Mouse (Mus musculus) stomach, postnatal 0 days (tissue): ENCODE data around the gene Abcd2. TPM values are rescaled to one million over a fixed set of nuclear protein-coding genes. Genes with fewer than 3 reads are reported as not detected.

ENCODE experiments used
- ATAC-seq: fragments of 200-750 bp; cut with Nextera tagmentation; 2 replicates; pipeline ENCODE4 v1.8.0; 2017; ENCODE audit not compliant: low FRiP score, low TSS enrichment
- DNase-seq: peaks from one replicate; pipeline ENCODE4 v3.0.0-alpha.2; 2016; ENCODE audit warnings: low spot score
- H3K27ac ChIP-seq: fragments of 300-500 bp; sonication (generic); replicated peaks from 2 replicates; pipeline ENCODE4 v1.5.1; 2014; ENCODE audit warnings: mild to moderate bottlenecking, control low read depth
- H3K27me3 ChIP-seq: fragments of 300-500 bp; sonication (generic); 2 replicates; pipeline ENCODE4 v1.6.1; 2014; ENCODE audit warnings: low read length; ENCODE audit not compliant: control insufficient read depth, insufficient read depth
- H3K36me3 ChIP-seq: fragments of 300-500 bp; sonication (generic); 2 replicates; pipeline ENCODE4 v1.6.1; 2014; ENCODE audit warnings: low read length, mixed read lengths; ENCODE audit not compliant: control insufficient read depth, insufficient read depth
- H3K4me1 ChIP-seq: fragments of 300-500 bp; sonication (generic); replicated peaks from 2 replicates; pipeline ENCODE4 v1.6.1; 2014; ENCODE audit warnings: antibody characterized with exemption; ENCODE audit not compliant: control insufficient read depth, insufficient read depth
- H3K4me2 ChIP-seq: fragments of 300-500 bp; sonication (generic); replicated peaks from 2 replicates; pipeline ENCODE4 v1.6.1; 2014; ENCODE audit warnings: low read depth, mild to moderate bottlenecking, control low read depth, moderate library complexity
- H3K4me3 ChIP-seq: fragments of 300-500 bp; sonication (generic); 2 replicates; pipeline ENCODE4 v1.5.1; 2014; ENCODE audit warnings: low read depth, low read length, control low read depth
- H3K9ac ChIP-seq: fragments of 300-500 bp; sonication (generic); 2 replicates; pipeline ENCODE4 v1.6.1; 2014; ENCODE audit warnings: mild to moderate bottlenecking, low read length, control low read depth, mixed read lengths
- H3K9me3 ChIP-seq: fragments of 300-500 bp; sonication (generic); 2 replicates; pipeline ENCODE4 v1.6.1; 2016; ENCODE audit warnings: low read length; ENCODE audit not compliant: control insufficient read depth
- CTCF ChIP-seq: IDR thresholded peaks from 2 replicates; pipeline ENCODE4 v1.5.1; 2016; ENCODE audit warnings: antibody characterized with exemption, low read depth, mild to moderate bottlenecking, moderate library complexity
- EP300 ChIP-seq: optimal IDR thresholded peaks from 2 replicates; pipeline ENCODE3; 2016; ENCODE audit warnings: antibody characterized with exemption
- WGBS: fragments of 180-500 bp; shearing (Covaris S2); extraction: QIAGEN DNeasy Blood & Tissue Kit; methylation state at CpG from one replicate; pipeline ENCODE4 v1.1.7; 2014; 5-methylcytosine and 5-hydroxymethylcytosine counted together
- polyA plus RNA-seq: library from polyadenylated mRNA; unstranded; fragments of >200 nt; fragmentation: Nextera tagmentation; extraction: Ambion mirVana; gene quantifications from 2 replicates; pipeline ENCODE4 v1.2.1, GENCODE M21; 2015

The Abcd2 gene
- polyA plus RNA-seq, 1 experiment from 2014 or later, result 0.81 TPM

DNA sequence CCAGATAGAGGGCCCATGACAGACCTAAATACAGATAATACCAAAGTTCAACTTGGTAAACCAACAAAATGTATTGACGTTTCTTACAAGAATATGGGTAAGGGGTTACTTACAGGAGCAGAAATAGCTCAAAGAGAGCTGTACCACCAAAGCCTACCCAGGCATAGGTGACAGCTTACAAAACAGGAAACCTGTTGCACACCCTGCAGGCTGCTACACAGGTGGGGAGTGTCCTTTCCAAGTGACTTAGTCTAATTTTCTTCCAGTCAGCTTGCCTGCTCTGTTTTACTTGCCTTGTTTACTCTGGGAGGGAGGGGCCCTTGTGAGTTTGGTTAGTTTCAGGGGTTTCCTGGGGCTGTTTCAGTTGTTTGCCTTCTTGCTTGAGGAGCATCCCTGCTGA lies 9.2 kb upstream of the Abcd2 start:
- Histone ChIP-seq H3K9me3 (no peaks in the 10 kb centered on the region), H3K36me3 (no peaks in the 10 kb centered on the region), H3K4me3 (no peak overlapping the region), H3K4me2 (no peak overlapping the region), H3K27ac (no peak overlapping the region), H3K27me3 (no peaks in the 10 kb centered on the region), H3K9ac (no peak overlapping the region), H3K4me1 (no peaks in the 10 kb centered on the region)
- ATAC-seq (no peak), DNase-seq (no peak)
- 70% methylated on average over 1 of the region's 1 CpGs for WGBS
- no peak for TF ChIP-seq EP300
- no peak for TF ChIP-seq CTCF

DNA sequence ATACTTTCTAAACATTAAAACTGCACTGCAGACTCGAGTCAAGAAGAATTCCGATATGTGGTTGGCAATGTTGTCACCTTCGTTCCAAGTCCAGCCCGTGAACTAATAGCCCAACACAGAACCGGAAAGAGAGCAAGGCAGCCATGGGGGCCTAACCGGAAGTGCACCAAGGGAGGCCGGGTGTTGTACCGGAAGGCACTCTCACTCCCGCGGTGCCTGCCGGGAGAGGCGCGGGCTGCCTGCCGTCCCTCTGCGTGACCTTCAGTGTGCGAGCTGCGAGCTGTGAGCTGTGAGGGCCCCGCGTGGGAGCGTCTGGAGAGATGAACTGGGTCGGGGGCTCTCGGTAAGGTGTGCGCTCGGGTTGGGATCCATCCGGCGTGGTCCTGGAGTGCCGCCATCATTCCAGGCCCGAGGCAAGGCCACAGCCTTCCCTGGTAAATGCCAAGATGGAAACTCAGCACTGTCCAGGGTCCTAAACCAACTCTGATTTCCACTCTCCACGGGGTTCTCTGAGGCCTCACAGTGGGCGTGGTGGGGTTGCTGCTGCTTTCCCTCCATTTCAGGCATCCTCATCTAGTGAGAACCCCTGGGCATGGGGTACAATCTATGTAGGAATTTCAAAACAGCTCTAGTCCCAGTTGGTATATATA lies 7.8 kb upstream of the Abcd2 start, which contains the start of gene CN725425:
Gene CN725425, plus strand, starts transcription at position 239 of the 650 bp plus-strand sequence.
- no peak for DNase-seq
- WGBS, result 91% methylated on average over 30 of the region's 30 CpGs
- Histone ChIP-seq H3K4me3 (no peak within 1 kb of the TSS), H3K36me3 (no peaks in the 10 kb centered on the region), H3K4me2 (no peak within 1 kb of the TSS), H3K9ac (no peak within 1 kb of the TSS), H3K27ac (no peak within 1 kb of the TSS), H3K27me3 (no peaks in the 10 kb centered on the region), H3K9me3 (no peaks in the 10 kb centered on the region), H3K4me1 (no peaks in the 10 kb centered on the region)
- no peak for ATAC-seq
- TF ChIP-seq EP300 (no peak), CTCF (no peak)

DNA sequence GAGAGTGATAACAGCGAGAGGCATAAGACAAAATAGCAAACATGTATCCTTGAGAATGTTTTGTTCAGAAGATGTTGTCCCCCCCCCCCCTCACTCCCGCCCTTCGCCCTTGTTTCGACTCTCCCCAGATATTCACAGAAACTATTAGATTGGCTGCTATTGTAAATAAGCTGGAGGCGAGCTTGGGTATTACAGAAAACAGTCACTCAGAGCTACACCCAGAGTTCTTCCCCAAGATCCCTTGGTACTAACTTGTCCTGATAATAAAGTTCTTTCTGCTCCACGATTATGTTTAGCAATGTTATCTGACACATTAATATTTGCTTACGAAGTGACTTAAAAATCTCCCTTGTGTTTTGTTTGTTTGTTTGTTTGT lies 612 bp upstream of the Abcd2 start:
- no peaks in the 10 kb centered on the region for H3K36me3 ChIP-seq
- 0 out of 2 replicates have a peak overlapping the region, but pooled peaks have one; percentile 32 for H3K9ac ChIP-seq
- H3K27ac ChIP-seq, result peak overlapping the region; percentile 75
- no peaks in the 10 kb centered on the region for H3K27me3 ChIP-seq
- H3K9me3 ChIP-seq, result no peaks in the 10 kb centered on the region
- TF ChIP-seq CTCF (no peak), EP300 (no peak)
- WGBS, result 10% methylated on average over 7 of the region's 7 CpGs
- DNase-seq (no peak), ATAC-seq (peak; percentile 49; the same call in 1 of the 2 replicates)
- peak overlapping the region; percentile 58 for H3K4me2 ChIP-seq
- peak overlapping the region; percentile 40 for H3K4me3 ChIP-seq
- H3K4me1 ChIP-seq, result no peaks in the 10 kb centered on the region

DNA sequence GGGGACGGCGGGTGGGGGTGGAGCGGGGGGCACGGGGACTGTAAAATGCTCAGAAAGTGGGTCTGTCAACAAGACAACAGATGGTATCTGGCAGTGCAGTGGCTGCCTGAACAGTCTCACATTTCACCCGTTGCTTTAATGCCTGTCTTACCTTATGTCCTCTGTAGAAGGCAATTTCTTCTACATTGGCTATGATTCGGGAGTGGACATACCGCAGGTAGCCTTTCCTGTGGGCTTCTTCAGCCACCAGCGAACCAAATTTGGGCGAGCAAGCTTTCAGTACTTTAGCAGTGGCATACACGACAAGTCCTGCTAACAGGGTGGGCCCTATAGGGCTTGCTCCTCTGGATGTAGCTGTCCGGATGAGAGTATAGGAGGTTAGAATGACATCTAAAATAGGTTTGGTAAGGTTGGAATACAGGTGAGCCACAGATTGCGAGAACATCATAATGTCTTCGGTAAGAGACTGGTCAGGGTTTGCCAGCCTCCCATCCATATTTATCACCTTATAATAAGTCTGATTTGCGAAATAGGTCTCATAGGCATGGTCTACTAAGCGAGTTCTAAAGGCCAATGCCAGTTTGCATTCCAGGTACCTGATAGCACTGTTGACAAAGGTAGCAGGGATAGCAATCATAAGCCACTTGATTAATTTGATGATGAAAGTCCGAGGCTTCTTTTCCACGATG lies 936 bp downstream of the Abcd2 start:
- H3K4me3 ChIP-seq, result peak overlapping the region; percentile 40
- no peak for TF ChIP-seq CTCF
- TF ChIP-seq EP300, result no peak
- peak overlapping the region; percentile 38; the same call in 1 of the 2 replicates for H3K9ac ChIP-seq
- H3K4me1 ChIP-seq, result no peaks in the 10 kb centered on the region
- H3K4me2 ChIP-seq, result peak overlapping the region; percentile 58
- H3K27ac ChIP-seq, result peak overlapping the region; percentile 75; the same call in 1 of the 2 replicates
- DNase-seq (no peak), ATAC-seq (no peak)
- H3K27me3 ChIP-seq, result no peaks in the 10 kb centered on the region
- 53% methylated on average over 17 of the region's 17 CpGs for WGBS
- no peaks in the 10 kb centered on the region for H3K36me3 ChIP-seq
- H3K9me3 ChIP-seq, result no peaks in the 10 kb centered on the region

DNA sequence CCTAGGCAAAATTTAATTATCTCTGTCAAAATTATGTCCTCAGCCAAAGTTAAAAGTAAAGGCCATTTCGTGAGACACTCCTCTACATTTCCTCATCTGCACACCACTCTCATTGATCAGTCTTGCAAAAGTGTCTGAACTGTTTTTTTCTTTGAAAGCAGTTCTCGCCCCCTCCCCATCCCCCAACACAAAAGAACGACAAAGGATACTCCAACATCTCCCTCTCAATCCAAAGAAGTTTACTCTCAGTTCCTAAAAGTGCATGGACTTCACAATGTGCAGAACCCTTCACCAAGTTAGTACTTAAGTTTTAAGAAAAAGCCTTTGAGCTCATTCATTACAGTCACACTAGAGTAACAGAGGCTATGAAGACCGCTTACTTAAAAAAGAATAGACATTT lies 1.6 kb downstream of the Abcd2 start:
- WGBS, result 63% methylated on average over 4 of the region's 4 CpGs
- no peak for TF ChIP-seq CTCF
- no peak for TF ChIP-seq EP300
- ATAC-seq, result no peak
- Histone ChIP-seq H3K4me3 (peak overlapping the region; percentile 40), H3K9ac (no peak overlapping the region), H3K27me3 (no peaks in the 10 kb centered on the region), H3K36me3 (no peaks in the 10 kb centered on the region), H3K9me3 (no peaks in the 10 kb centered on the region), H3K4me2 (peak overlapping the region; percentile 58), H3K27ac (no peak overlapping the region), H3K4me1 (no peaks in the 10 kb centered on the region)
- DNase-seq, result no peak

DNA sequence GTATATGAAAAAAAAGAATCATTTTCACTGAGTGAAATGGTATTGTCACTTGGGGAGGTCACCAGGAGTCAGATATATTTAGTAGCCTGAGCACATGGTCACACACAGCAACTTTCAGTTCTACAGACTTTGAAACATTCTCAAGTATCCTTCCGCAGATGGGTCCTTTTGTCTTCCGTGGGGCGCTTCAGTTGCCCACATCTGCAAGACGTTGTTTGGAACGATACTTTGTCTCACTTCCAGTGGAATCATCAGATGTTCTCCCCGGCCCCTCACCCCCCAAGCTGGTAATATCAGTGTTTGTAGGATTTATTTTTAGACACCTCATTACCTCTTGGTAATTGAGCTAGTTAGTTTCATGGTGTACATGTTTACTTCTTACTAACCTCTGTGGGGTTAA lies 5.2 kb downstream of the Abcd2 start:
- 83% methylated on average over 6 of the region's 6 CpGs for WGBS
- no peak for TF ChIP-seq CTCF
- TF ChIP-seq EP300, result no peak
- H3K4me3 ChIP-seq, result no peak overlapping the region
- no peaks in the 10 kb centered on the region for H3K4me1 ChIP-seq
- no peak overlapping the region for H3K27ac ChIP-seq
- DNase-seq (no peak), ATAC-seq (no peak)
- no peak overlapping the region for H3K4me2 ChIP-seq
- no peaks in the 10 kb centered on the region for H3K9me3 ChIP-seq
- H3K36me3 ChIP-seq, result no peaks in the 10 kb centered on the region
- no peak overlapping the region for H3K9ac ChIP-seq
- H3K27me3 ChIP-seq, result no peaks in the 10 kb centered on the region
